Mouse (Mus musculus) MEL (cell line): ENCODE data around the gene Tjp1. TPM values are rescaled to one million over a fixed set of nuclear protein-coding genes. Genes with fewer than 3 reads are reported as not detected.

Experiments
- DNase-seq: peaks from one replicate; pipeline ENCODE4 v3.0.0; 2011; ENCODE audit warnings: low read depth, low spot score
- H3K27ac ChIP-seq: 2 replicates; pipeline ENCODE4 v1.5.1; 2012; ENCODE audit warnings: low read depth, mild to moderate bottlenecking, control low read depth, low read length, moderate library complexity; ENCODE audit not compliant: control insufficient read depth
- H3K27me3 ChIP-seq, 2 experiments: fragments of 150-350 bp in 1 of 2; sonication (generic) in 1 of 2; 2 replicates each; pipeline ENCODE4 v1.6.1; 2012; ENCODE audit warnings: low read length in 2 of 2, mild to moderate bottlenecking in 2 of 2, improper control_type of control experiment in 1 of 2, moderate library complexity in 1 of 2; ENCODE audit not compliant: insufficient read depth in 2 of 2, control insufficient read depth in 1 of 2
- H3K36me3 ChIP-seq, 2 experiments: 2 replicates each; pipeline ENCODE4 v1.6.1; 2012 to 2014; ENCODE audit warnings: low read length in 2 of 2, improper control_type of control experiment in 1 of 2, inconsistent platforms in 1 of 2, mild to moderate bottlenecking in 1 of 2; ENCODE audit not compliant: insufficient read depth in 2 of 2, control insufficient read depth in 1 of 2
- H3K4me1 ChIP-seq, 2 experiments: fragments of 150-350 bp in 1 of 2; sonication (generic) in 1 of 2; 2 replicates each; pipeline ENCODE4 v1.6.1; 2012; ENCODE audit warnings: low read length in 2 of 2, improper control_type of control experiment in 1 of 2, mild to moderate bottlenecking in 1 of 2; ENCODE audit not compliant: insufficient read depth in 2 of 2, control insufficient read depth in 1 of 2
- H3K4me3 ChIP-seq, 2 experiments: fragments of 150-350 bp in 1 of 2; sonication (generic) in 1 of 2; 2 replicates each; pipeline ENCODE4 v1.5.1; 2012; ENCODE audit warnings: low read depth in 2 of 2, low read length in 2 of 2, mild to moderate bottlenecking in 2 of 2, moderate library complexity in 2 of 2, control low read depth in 1 of 2, improper control_type of control experiment in 1 of 2; ENCODE audit not compliant: control insufficient read depth in 1 of 2, insufficient read depth in 1 of 2
- H3K79me2 ChIP-seq: 2 replicates; pipeline ENCODE4 v1.6.1; 2012; ENCODE audit warnings: mild to moderate bottlenecking, low read length, moderate library complexity; ENCODE audit not compliant: control insufficient read depth, poor library complexity, insufficient read depth
- H3K9ac ChIP-seq: 2 replicates; pipeline ENCODE4 v1.6.1; 2012; ENCODE audit warnings: low read depth, mild to moderate bottlenecking, control low read depth, low read length, moderate library complexity; ENCODE audit not compliant: control insufficient read depth, poor library complexity, severe bottlenecking
- H3K9me3 ChIP-seq: fragments of 150-350 bp; sonication (generic); replicated peaks from 2 replicates; pipeline ENCODE4 v1.6.1; 2012; ENCODE audit warnings: mild to moderate bottlenecking, low read length, improper control_type of control experiment, moderate library complexity; ENCODE audit not compliant: insufficient read depth
- CHD2 ChIP-seq: IDR thresholded peaks from 2 replicates; pipeline ENCODE4 v1.6.1; 2011; ENCODE audit warnings: low read length, improper control_type of control experiment
- CTCF ChIP-seq, 3 experiments: IDR thresholded peaks in 2 of 3; conservative IDR thresholded peaks in 1 of 3; 2 replicates each; pipeline ENCODE4 v1.5.1; 2011 to 2012; ENCODE audit warnings: low read length in 3 of 3, low read depth in 2 of 3, mild to moderate bottlenecking in 2 of 3, improper control_type of control experiment in 1 of 3, inconsistent platforms in 1 of 3, mixed read lengths in 1 of 3, moderate library complexity in 1 of 3; ENCODE audit not compliant: control insufficient read depth in 1 of 3, insufficient read depth in 1 of 3, poor library complexity in 1 of 3, severe bottlenecking in 1 of 3
- ELF1 ChIP-seq: IDR thresholded peaks from 2 replicates; pipeline ENCODE4 v1.6.1; 2014; ENCODE audit warnings: low read depth, mild to moderate bottlenecking, inconsistent platforms, low read length, improper control_type of control experiment, moderate library complexity
- ETS1 ChIP-seq: IDR thresholded peaks from 2 replicates; pipeline ENCODE4 v1.6.1; 2012; ENCODE audit warnings: low read depth, mild to moderate bottlenecking, inconsistent platforms, low read length, improper control_type of control experiment, moderate library complexity
- GATA1 ChIP-seq: IDR thresholded peaks from 2 replicates; pipeline ENCODE4 v1.6.1; 2011; ENCODE audit warnings: low read depth, low read length, improper control_type of control experiment
- HCFC1 ChIP-seq: IDR thresholded peaks from 2 replicates; pipeline ENCODE4 v1.6.1; 2012; ENCODE audit warnings: low read depth, mild to moderate bottlenecking, inconsistent platforms, low read length, improper control_type of control experiment, moderate library complexity
- JUND ChIP-seq: IDR thresholded peaks from 2 replicates; pipeline ENCODE4 v1.6.1; 2011; ENCODE audit warnings: low read depth, mild to moderate bottlenecking, improper control_type of control experiment, low read length
- MAFK ChIP-seq: IDR thresholded peaks from 2 replicates; pipeline ENCODE4 v1.6.1; 2011; ENCODE audit warnings: low read depth, mild to moderate bottlenecking, low read length, improper control_type of control experiment, borderline replicate concordance
- MAX ChIP-seq: IDR thresholded peaks from 2 replicates; pipeline ENCODE4 v1.6.1; 2011; ENCODE audit warnings: low read length, improper control_type of control experiment
- MEF2A ChIP-seq: IDR thresholded peaks from 2 replicates; pipeline ENCODE4 v1.6.1; 2014; ENCODE audit warnings: low read depth, mild to moderate bottlenecking, inconsistent platforms, low read length, improper control_type of control experiment; ENCODE audit not compliant: poor library complexity, insufficient replicate concordance, severe bottlenecking; ENCODE audit errors: extremely low read depth
- MXI1 ChIP-seq: IDR thresholded peaks from 2 replicates; pipeline ENCODE4 v1.6.1; 2011; ENCODE audit warnings: mild to moderate bottlenecking, low read depth, low read length, improper control_type of control experiment
- MYB ChIP-seq: IDR thresholded peaks from 2 replicates; pipeline ENCODE4 v1.6.1; 2011; ENCODE audit warnings: mild to moderate bottlenecking, low read depth, low read length, improper control_type of control experiment
- NELFE ChIP-seq: IDR thresholded peaks from 2 replicates; pipeline ENCODE4 v1.6.1; 2011; ENCODE audit warnings: low read depth, low read length, improper control_type of control experiment
- POLR2A ChIP-seq, 2 experiments: IDR thresholded peaks; 2 replicates each; pipeline ENCODE4 v1.6.1; 2011 to 2012; ENCODE audit warnings: low read length in 2 of 2, mild to moderate bottlenecking in 2 of 2, control low read depth in 1 of 2, improper control_type of control experiment in 1 of 2, low read depth in 1 of 2, moderate library complexity in 1 of 2; ENCODE audit not compliant: control insufficient read depth in 1 of 2, insufficient read depth in 1 of 2, poor library complexity in 1 of 2
- POLR2AphosphoS5 ChIP-seq: IDR thresholded peaks from 2 replicates; pipeline ENCODE4 v1.6.1; 2012; ENCODE audit warnings: low read depth, borderline replicate concordance, mild to moderate bottlenecking, inconsistent platforms, low read length, moderate library complexity, mixed read lengths
- RAD21 ChIP-seq: IDR thresholded peaks from 2 replicates; pipeline ENCODE4 v1.6.1; 2011; ENCODE audit warnings: mild to moderate bottlenecking, low read depth, low read length, improper control_type of control experiment
- RCOR1 ChIP-seq: IDR thresholded peaks from 2 replicates; pipeline ENCODE4 v1.6.1; 2012; ENCODE audit warnings: low read depth, mild to moderate bottlenecking, inconsistent platforms, low read length, improper control_type of control experiment
- SIN3A ChIP-seq: IDR thresholded peaks from 2 replicates; pipeline ENCODE4 v1.6.1; 2012; ENCODE audit warnings: low read length, improper control_type of control experiment, inconsistent platforms
- TAL1 ChIP-seq: IDR thresholded peaks from 2 replicates; pipeline ENCODE4 v1.6.1; 2012; ENCODE audit warnings: mild to moderate bottlenecking, inconsistent platforms, low read length, moderate library complexity, mixed read lengths
- TBP ChIP-seq: IDR thresholded peaks from 2 replicates; pipeline ENCODE4 v1.8.0; 2011; ENCODE audit warnings: low read depth, low read length, improper control_type of control experiment
- UBTF ChIP-seq: IDR thresholded peaks from 2 replicates; pipeline ENCODE4 v1.6.1; 2012; ENCODE audit warnings: low read depth, mild to moderate bottlenecking, inconsistent platforms, low read length, improper control_type of control experiment, moderate library complexity, borderline replicate concordance; ENCODE audit not compliant: insufficient read depth
- USF1 ChIP-seq: IDR thresholded peaks from 2 replicates; pipeline ENCODE4 v1.6.1; 2014; ENCODE audit warnings: low read depth, mild to moderate bottlenecking, inconsistent platforms, low read length, improper control_type of control experiment, moderate library complexity
- USF2 ChIP-seq, 2 experiments: IDR thresholded peaks; 2 replicates each; pipeline ENCODE4 v1.6.1; 2011 to 2012; ENCODE audit warnings: improper control_type of control experiment in 2 of 2, low read length in 2 of 2, borderline replicate concordance in 1 of 2, inconsistent platforms in 1 of 2, low read depth in 1 of 2, mild to moderate bottlenecking in 1 of 2; ENCODE audit not compliant: insufficient read depth in 1 of 2
- ZMIZ1 ChIP-seq: IDR thresholded peaks from 2 replicates; pipeline ENCODE4 v1.6.1; 2012; ENCODE audit warnings: low read depth, mild to moderate bottlenecking, inconsistent platforms, low read length, improper control_type of control experiment, moderate library complexity
- ZNF384 ChIP-seq: IDR thresholded peaks from 2 replicates; pipeline ENCODE4 v1.6.1; 2012; ENCODE audit warnings: low read depth, mild to moderate bottlenecking, inconsistent platforms, low read length, improper control_type of control experiment
- polyA plus RNA-seq, 2 experiments: library from polyadenylated mRNA; stranded (reverse) in 1 of 2; unstranded in 1 of 2; fragments of >175 nt in 1 of 2; fragments of >200 nt in 1 of 2; gene quantifications; 2 replicates each; pipeline versions ENCODE4 v1.2.1 to v1.2.4; 2012; ENCODE audit warnings: low replicate concordance in 2 of 2, low read depth in 1 of 2; ENCODE audit not compliant: insufficient read length in 2 of 2, insufficient read depth in 1 of 2, missing spikeins in 1 of 2
- total RNA-seq: library from RNA; depleted of rRNA; stranded (reverse); fragments of 300-350 nt; gene quantifications from 2 replicates; pipeline ENCODE4 v1.2.3, GENCODE M21; 2012

Gene Tjp1
- total and polyA plus RNA-seq, 3 experiments = 0.01 TPM; not detected in 2

DNA sequence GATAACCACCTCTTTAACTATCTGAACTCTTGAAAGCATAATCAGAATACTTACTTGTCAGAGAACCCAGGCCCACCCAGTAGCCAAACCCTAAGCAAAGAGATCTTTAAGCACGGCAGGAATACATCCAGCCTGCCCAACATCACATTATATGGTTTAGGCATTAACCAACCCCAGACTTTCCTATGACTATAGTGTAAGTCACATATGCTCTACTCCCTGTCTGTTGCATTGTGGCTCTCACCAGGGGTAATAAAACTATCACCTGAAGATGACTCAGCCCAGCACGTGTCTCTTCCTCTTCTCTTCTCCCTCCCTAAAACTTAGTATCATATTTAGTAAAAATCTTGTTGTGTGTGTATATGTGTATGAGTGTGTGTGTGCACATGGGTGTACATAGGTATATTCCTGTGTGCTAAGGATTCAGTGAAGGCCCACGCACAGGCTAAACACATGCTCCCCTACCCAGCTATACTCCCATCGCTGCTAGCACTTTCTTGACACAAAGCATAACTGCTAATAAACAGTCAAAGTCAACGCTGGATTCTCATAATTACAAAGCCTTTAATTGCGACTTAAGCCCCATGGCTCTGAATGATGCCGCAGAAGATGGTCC lies 139.9 kb downstream of the Tjp1 start:
- no peak overlapping the region for H3K4me3 ChIP-seq

DNA sequence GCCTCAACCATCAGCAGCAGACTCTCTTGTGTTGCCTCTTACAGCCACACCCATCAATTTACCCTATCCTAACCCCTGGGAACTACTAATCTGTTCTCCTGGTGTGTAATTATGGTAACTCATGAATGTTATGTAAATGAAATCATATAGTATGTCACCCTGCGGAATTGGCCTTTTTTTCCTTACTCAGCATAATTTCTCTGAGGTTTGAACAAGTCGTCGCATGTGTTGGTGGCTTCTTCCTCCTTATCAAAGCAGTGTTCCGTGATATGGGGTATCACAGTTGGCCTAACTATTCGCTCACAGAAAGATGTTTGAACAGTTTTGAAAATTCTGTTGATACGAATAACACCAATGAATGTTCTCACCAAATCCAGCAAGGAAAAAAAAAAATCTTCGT lies 142.8 kb downstream of the Tjp1 start:
- DNase-seq = no peak
- H3K79me2 ChIP-seq = no peaks in the 10 kb centered on the region
- H3K36me3 ChIP-seq = no peaks in the 10 kb centered on the region
- TF ChIP-seq MYB = no peak
- no peak for TF ChIP-seq ETS1
- peak; percentile 58; the same call in 1 of the 2 replicates for TF ChIP-seq MAFK
- H3K4me1 ChIP-seq = no peaks in the 10 kb centered on the region
- no peaks in the 10 kb centered on the region for H3K9me3 ChIP-seq
- no peak overlapping the region for H3K4me3 ChIP-seq
- H3K27ac ChIP-seq = no peak overlapping the region
- no peak overlapping the region for H3K9ac ChIP-seq
- no peaks in the 10 kb centered on the region for H3K27me3 ChIP-seq

More for the DNA sequence above, 139.9 kb downstream of the Tjp1 start:
- H3K27ac ChIP-seq = no peak overlapping the region
- DNase-seq = no peak
- TF ChIP-seq ZNF384 (no peak), POLR2AphosphoS5 (no peak), SIN3A (no peak), RCOR1 (no peak), TAL1 (no peak), ELF1 (no peak), UBTF (no peak), HCFC1 (no peak), TBP (no peak), ZMIZ1 (no peak), MAX (no peak)
- no peaks in the 10 kb centered on the region for H3K79me2 ChIP-seq
- no peak overlapping the region for H3K9ac ChIP-seq
- H3K4me1 ChIP-seq = no peaks in the 10 kb centered on the region
- H3K9me3 ChIP-seq = no peaks in the 10 kb centered on the region
- no peaks in the 10 kb centered on the region for H3K36me3 ChIP-seq
- H3K27me3 ChIP-seq = no peaks in the 10 kb centered on the region

DNA sequence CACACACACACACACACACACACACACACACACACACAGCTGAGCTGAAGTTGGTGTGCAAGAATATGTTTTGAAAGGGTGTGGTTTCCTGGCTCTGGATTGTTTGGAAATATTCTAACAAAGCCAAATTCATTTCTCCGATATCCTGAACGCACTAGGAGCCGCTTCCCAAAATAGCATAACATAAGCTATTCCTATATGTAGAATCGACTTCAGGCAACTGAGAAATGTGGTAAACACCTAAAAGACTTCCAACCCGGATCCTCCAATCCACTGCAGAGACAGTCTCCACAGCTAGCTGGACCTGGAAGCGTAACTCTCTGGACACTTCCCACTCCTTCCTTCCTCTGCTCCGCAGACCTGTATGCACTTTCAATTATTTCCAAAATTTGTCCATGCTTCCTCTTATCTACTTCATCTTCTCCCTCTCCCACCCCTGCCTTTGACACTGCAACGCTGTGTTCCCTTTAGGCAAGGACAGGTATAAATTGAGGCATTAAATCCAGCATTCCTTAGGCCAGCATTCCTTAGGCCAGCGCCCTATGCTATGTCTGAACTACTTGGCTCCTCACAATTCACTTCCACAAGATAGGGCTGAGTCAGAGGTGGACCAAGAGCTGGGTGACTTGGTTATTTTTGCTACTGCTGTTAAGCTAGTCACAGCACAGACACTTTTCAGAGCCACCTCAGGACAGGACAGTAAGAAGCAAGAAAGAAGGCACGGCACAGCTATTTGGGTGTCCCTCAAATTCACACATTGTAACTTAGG lies 144.9 kb downstream of the Tjp1 start:
- H3K79me2 ChIP-seq = no peaks in the 10 kb centered on the region
- no peak overlapping the region for H3K27ac ChIP-seq
- H3K36me3 ChIP-seq = no peaks in the 10 kb centered on the region
- H3K9me3 ChIP-seq = no peaks in the 10 kb centered on the region
- no peak for DNase-seq
- H3K4me1 ChIP-seq = no peaks in the 10 kb centered on the region
- H3K4me3 ChIP-seq = no peak overlapping the region
- no peak overlapping the region for H3K9ac ChIP-seq
- H3K27me3 ChIP-seq = no peaks in the 10 kb centered on the region
- TF ChIP-seq HCFC1 = no peak
- no peak for TF ChIP-seq GATA1
- no peak for TF ChIP-seq MEF2A
- no peak for TF ChIP-seq USF2 (IDR thresholded peaks at IDR 0.05; ENCODE audit: borderline replicate concordance in 1 of 2, insufficient read depth in 1 of 2, low read depth in 1 of 2, low read length in 2 of 2)
- no peak for TF ChIP-seq USF1
- TF ChIP-seq MXI1 = no peak
- TF ChIP-seq NELFE = no peak
- no peak for TF ChIP-seq CTCF (IDR thresholded peaks at IDR 0.05 in 2 of 3, conservative IDR thresholded peaks at IDR 0.05 in 1 of 3; ENCODE audit: control insufficient read depth in 1 of 3, insufficient read depth in 1 of 3, low read depth in 2 of 3, low read length in 3 of 3, poor library complexity in 1 of 3, severe bottlenecking in 1 of 3)
- TF ChIP-seq ETS1 = no peak
- no peak for TF ChIP-seq TBP
- no peak for TF ChIP-seq CHD2
- no peak for TF ChIP-seq POLR2A (IDR thresholded peaks at IDR 0.05; ENCODE audit: control insufficient read depth in 1 of 2, insufficient read depth in 1 of 2, low read depth in 1 of 2, low read length in 2 of 2, poor library complexity in 1 of 2)
- TF ChIP-seq MAX = no peak
- TF ChIP-seq JUND = no peak
- TF ChIP-seq RAD21 = no peak
